ENCODE assay signal across 33 mouse cellular contexts in genomic region chrX:157107747-157108146, GRCm38 (mm10).
"Had no signal": no experiment of that assay in that cellular context is flagged by ENCODE, and none has a peak within 500 bp of the region (broad histone marks: within the 10 kb centered on the region; RNA-seq: fewer than 3 reads in every experiment).

No protein-coding gene starts in this region.

- ATAC-seq: hindbrain, embryonic 16.5 days; hindbrain, postnatal 0 days; inflammation-experienced regulatory T-cells, adult 6 months had no signal

- H3K9me3 ChIP-seq: heart, embryonic 10.5 days; heart, embryonic 12.5 days; heart, embryonic 13.5 days; heart, embryonic 15.5 days; hindbrain, embryonic 10.5 days; hindbrain, embryonic 12.5 days; hindbrain, embryonic 13.5 days; hindbrain, embryonic 15.5 days; kidney, embryonic 15.5 days had no signal

- H3K9ac ChIP-seq: heart, embryonic 12.5 days; heart, embryonic 13.5 days; heart, embryonic 15.5 days; hindbrain, embryonic 12.5 days; hindbrain, embryonic 13.5 days; hindbrain, embryonic 14.5 days; hindbrain, embryonic 15.5 days; kidney, embryonic 15.5 days had no signal

- H3K27ac ChIP-seq: heart, embryonic 10.5 days; heart, embryonic 13.5 days; heart, embryonic 15.5 days; hindbrain, embryonic 10.5 days; hindbrain, embryonic 12.5 days; hindbrain, embryonic 13.5 days; hindbrain, embryonic 14.5 days; hindbrain, embryonic 15.5 days; hindbrain, postnatal 0 days; kidney, embryonic 15.5 days; kidney, postnatal 0 days; layer of hippocampus, adult 2 months; left cerebral cortex, adult 2 months had no signal

- H3K4me2 ChIP-seq: heart, embryonic 11.5 days; heart, embryonic 12.5 days; heart, embryonic 13.5 days; heart, embryonic 15.5 days; hindbrain, embryonic 12.5 days; hindbrain, embryonic 13.5 days; hindbrain, embryonic 14.5 days; hindbrain, embryonic 15.5 days; kidney, embryonic 15.5 days had no signal

- H3K27me3 ChIP-seq: heart, embryonic 12.5 days; heart, embryonic 13.5 days; heart, embryonic 15.5 days; hindbrain, embryonic 12.5 days; hindbrain, embryonic 13.5 days; hindbrain, embryonic 15.5 days; kidney, embryonic 15.5 days had no signal

- H3K4me3 ChIP-seq: heart, embryonic 10.5 days; heart, embryonic 12.5 days; heart, embryonic 13.5 days; heart, embryonic 15.5 days; hindbrain, embryonic 10.5 days; hindbrain, embryonic 12.5 days; hindbrain, embryonic 13.5 days; hindbrain, embryonic 15.5 days; kidney, embryonic 15.5 days; layer of hippocampus, adult 2 months; left cerebral cortex, adult 2 months had no signal

- DNase-seq: heart, postnatal 10 days; heart, postnatal 14 days; heart, postnatal 36 days; heart, postnatal 4 days; kidney, adult 11 months; kidney, adult 18-20 months; kidney, adult 2 months; kidney, adult 8-10 months; kidney, adult 9 months; kidney, postnatal 10 days; kidney, postnatal 14 days; kidney, postnatal 25 days; kidney, postnatal 36 days; kidney, postnatal 4 days; layer of hippocampus, adult 9-11 months; layer of hippocampus, postnatal 36 days had no signal

- H3K4me1 ChIP-seq: heart, embryonic 10.5 days; heart, embryonic 12.5 days; heart, embryonic 13.5 days; heart, embryonic 15.5 days; hindbrain, embryonic 10.5 days; hindbrain, embryonic 12.5 days; hindbrain, embryonic 13.5 days; hindbrain, embryonic 15.5 days; kidney, embryonic 15.5 days had no signal

- H3K36me3 ChIP-seq: heart, embryonic 10.5 days; heart, embryonic 12.5 days; heart, embryonic 13.5 days; heart, embryonic 15.5 days; hindbrain, embryonic 10.5 days; hindbrain, embryonic 12.5 days; hindbrain, embryonic 13.5 days; hindbrain, embryonic 15.5 days; kidney, embryonic 15.5 days had no signal
